Mouse (Mus musculus) embryonic fibroblast, embryonic 13.5 days (primary cell): ENCODE results near the gene Glipr2. TPM values are rescaled to one million over a fixed set of nuclear protein-coding genes. Genes with fewer than 3 reads are reported as not detected.

Source experiments
- H3K27ac ChIP-seq: 2 replicates; pipeline ENCODE4 v1.5.1; 2012; ENCODE audit warnings: low read length, control low read depth, inconsistent platforms; ENCODE audit not compliant: insufficient read depth
- H3K4me1 ChIP-seq: 2 replicates; pipeline ENCODE4 v1.6.1; 2011; ENCODE audit warnings: low read length; ENCODE audit not compliant: control insufficient read depth, insufficient read depth
- H3K4me3 ChIP-seq: 2 replicates; pipeline ENCODE4 v1.5.1; 2011; ENCODE audit warnings: mild to moderate bottlenecking, control low read depth, low read length; ENCODE audit not compliant: insufficient read depth
- CTCF ChIP-seq: IDR thresholded peaks from 2 replicates; pipeline ENCODE4 v1.5.1; 2011; ENCODE audit warnings: mild to moderate bottlenecking, control low read depth, low read length, moderate library complexity, borderline replicate concordance; ENCODE audit not compliant: insufficient read depth
- POLR2A ChIP-seq: IDR thresholded peaks from 2 replicates; pipeline ENCODE4 v1.6.1; 2011; ENCODE audit warnings: low read depth, mild to moderate bottlenecking, control low read depth, low read length, moderate library complexity
- polyA plus RNA-seq: library from polyadenylated mRNA; stranded (reverse); fragments of >200 nt; gene quantifications from 2 replicates; pipeline ENCODE4 v1.2.4, GENCODE M21; 2011; ENCODE audit warnings: low read depth; ENCODE audit not compliant: missing spikeins, insufficient read length

Gene Glipr2
- polyA plus RNA-seq, 1 experiment: 177 TPM

GRCm38 (mm10) chr4:43942421-43942820, 14.8 kb upstream of the Glipr2 start:
- no peak overlapping the region for H3K4me3 ChIP-seq
- no peak overlapping the region for H3K27ac ChIP-seq
- no peaks in the 10 kb centered on the region; the same call in 1 of the 2 replicates for H3K4me1 ChIP-seq
- TF ChIP-seq CTCF (no peak), POLR2A (no peak)

GRCm38 (mm10) chr4:43947571-43947970, 9.6 kb upstream of the Glipr2 start:
- Histone ChIP-seq H3K27ac (no peak overlapping the region), H3K4me1 (peaks cover 2% of the 10 kb centered on the region), H3K4me3 (no peak overlapping the region)
- TF ChIP-seq CTCF (no peak), POLR2A (no peak)

- H3K4me3 ChIP-seq: peak overlapping the region; percentile 71
- peak overlapping the region; percentile 86 for H3K27ac ChIP-seq
- no peak for TF ChIP-seq CTCF
- peak; percentile 56; the same call in 1 of the 2 replicates for TF ChIP-seq POLR2A
- H3K4me1 ChIP-seq: no peaks in the 10 kb centered on the region; the same call in 1 of the 2 replicates
These were observed 753 bp downstream of the Glipr2 start for GRCm38 (mm10) chr4:43957846-43958461.

- Histone ChIP-seq H3K4me3 (peak overlapping the region; percentile 71), H3K4me1 (peaks cover 9% of the 10 kb centered on the region), H3K27ac (no peak overlapping the region)
- TF ChIP-seq POLR2A (no peak), CTCF (no peak)
These were observed 2.5 kb downstream of the Glipr2 start for GRCm38 (mm10) chr4:43959523-43960179.

GRCm38 (mm10) chr4:43960207-43960606, 3.0 kb downstream of the Glipr2 start:
- Histone ChIP-seq H3K27ac (no peak overlapping the region), H3K4me3 (no peak overlapping the region), H3K4me1 (peaks cover 9% of the 10 kb centered on the region)
- no peak for TF ChIP-seq POLR2A
- TF ChIP-seq CTCF: no peak

- peak overlapping the region; percentile 63 for H3K27ac ChIP-seq
- no peak for TF ChIP-seq POLR2A
- TF ChIP-seq CTCF: no peak
- H3K4me3 ChIP-seq: no peak overlapping the region
- peaks cover 29% of the 10 kb centered on the region for H3K4me1 ChIP-seq
These were observed 7.2 kb downstream of the Glipr2 start for GRCm38 (mm10) chr4:43964326-43964833.

GRCm38 (mm10) chr4:43964951-43965684, 7.9 kb downstream of the Glipr2 start:
- TF ChIP-seq CTCF (no peak), POLR2A (no peak)
- Histone ChIP-seq H3K4me1 (peaks cover 29% of the 10 kb centered on the region), H3K4me3 (no peak overlapping the region), H3K27ac (peak overlapping the region; percentile 63)

- peaks cover 34% of the 10 kb centered on the region for H3K4me1 ChIP-seq
- H3K4me3 ChIP-seq: no peak overlapping the region
- peak overlapping the region; percentile 63; the same call in 1 of the 2 replicates for H3K27ac ChIP-seq
- TF ChIP-seq CTCF (no peak), POLR2A (no peak)
These were observed 8.8 kb downstream of the Glipr2 start for GRCm38 (mm10) chr4:43965856-43966535.

GRCm38 (mm10) chr4:43968650-43969049, 11.4 kb downstream of the Glipr2 start:
- TF ChIP-seq CTCF (no peak), POLR2A (no peak)
- peaks cover 48% of the 10 kb centered on the region for H3K4me1 ChIP-seq
- H3K4me3 ChIP-seq: no peak overlapping the region
- H3K27ac ChIP-seq: peak overlapping the region; percentile 86
